Mouse (Mus musculus): ENCODE results near the gene Fnip1. TPM values are rescaled to one million over a fixed set of nuclear protein-coding genes. Genes with fewer than 3 reads are reported as not detected.

Gene Fnip1
- total and polyA plus RNA-seq, 3 experiments, result 11.9 to 13.6 TPM; not detected in 1

- DNase-seq (ENCODE audit: low read depth, low spot score), result peak; percentile 87
- Histone ChIP-seq H3K4me1 (ENCODE audit: control insufficient read depth in 1 of 2, insufficient read depth in 2 of 2, low read length in 2 of 2) (peaks cover 14 to 22% of the 10 kb centered on the region in 2 experiments), H3K79me2 (ENCODE audit: control insufficient read depth, insufficient read depth, low read length, poor library complexity) (peaks cover 38% of the 10 kb centered on the region), H3K27me3 (ENCODE audit: control insufficient read depth in 1 of 2, insufficient read depth in 2 of 2, low read length in 2 of 2) (no peaks in the 10 kb centered on the region), H3K36me3 (ENCODE audit: control insufficient read depth in 1 of 2, insufficient read depth in 2 of 2, low read length in 2 of 2) (peaks cover 0 to 32% of the 10 kb centered on the region in 2 experiments; a peak in 2 of 4 replicates), H3K9ac (ENCODE audit: control insufficient read depth, low read depth, low read length, poor library complexity, severe bottlenecking) (peak overlapping the region; percentile 84), H3K27ac (ENCODE audit: control insufficient read depth, low read depth, low read length) (peak overlapping the region; percentile 86), H3K4me3 (ENCODE audit: control insufficient read depth in 1 of 2, insufficient read depth in 1 of 2, low read depth in 2 of 2, low read length in 2 of 2) (peak overlapping the region; percentile 71 to 78), H3K9me3 (replicated peaks; ENCODE audit: insufficient read depth, low read length) (no peaks in the 10 kb centered on the region)
- TF ChIP-seq RCOR1 (IDR thresholded peaks at IDR 0.05; ENCODE audit: low read depth, low read length) (peak; percentile 6; the same call in 1 of the 2 replicates), JUND (IDR thresholded peaks at IDR 0.05; ENCODE audit: low read depth, low read length) (no peak), CHD1 (IDR thresholded peaks at IDR 0.05; ENCODE audit: low read depth, low read length) (peak; percentile 94), SMC3 (IDR thresholded peaks at IDR 0.05; ENCODE audit: low read depth, low read length) (no peak), BHLHE40 (IDR thresholded peaks at IDR 0.05; ENCODE audit: borderline replicate concordance, low read depth, low read length) (no peak), MEF2A (IDR thresholded peaks at IDR 0.05; ENCODE audit: extremely low read depth, insufficient replicate concordance, low read depth, low read length, poor library complexity, severe bottlenecking) (no peak), USF1 (IDR thresholded peaks at IDR 0.05; ENCODE audit: low read depth, low read length) (no peak), GATA1 (IDR thresholded peaks at IDR 0.05; ENCODE audit: low read depth, low read length) (peak; percentile 43; the same call in 1 of the 2 replicates), NELFE (IDR thresholded peaks at IDR 0.05; ENCODE audit: low read depth, low read length) (no peak), UBTF (IDR thresholded peaks at IDR 0.05; ENCODE audit: borderline replicate concordance, insufficient read depth, low read depth, low read length) (no peak), ZMIZ1 (IDR thresholded peaks at IDR 0.05; ENCODE audit: low read depth, low read length) (no peak), MYB (IDR thresholded peaks at IDR 0.05; ENCODE audit: low read depth, low read length) (no peak), POLR2AphosphoS2 (IDR thresholded peaks at IDR 0.05; ENCODE audit: low read length) (no peak), E2F4 (IDR thresholded peaks at IDR 0.05; ENCODE audit: borderline replicate concordance, low read depth, low read length) (no peak; the same call in 1 of the 2 replicates), EP300 (IDR thresholded peaks at IDR 0.05; ENCODE audit: low read depth in 1 of 2, low read length in 2 of 2) (peak in 1 of 2 experiments; percentile 48; a peak in 2 of 4 replicates), ZNF384 (IDR thresholded peaks at IDR 0.05; ENCODE audit: low read depth, low read length) (peak; percentile 98), ETS1 (IDR thresholded peaks at IDR 0.05; ENCODE audit: low read depth, low read length) (peak; percentile 13; the same call in 1 of the 2 replicates), MXI1 (IDR thresholded peaks at IDR 0.05; ENCODE audit: low read depth, low read length) (no peak), MYC (IDR thresholded peaks at IDR 0.05; ENCODE audit: low read depth, low read length) (no peak), MAX (IDR thresholded peaks at IDR 0.05; ENCODE audit: low read length) (no peak)
Measured at GRCm38 (mm10) chr11:54437310-54437822, 633 bp upstream of the Fnip1 start.

GRCm38 (mm10) chr11:54438366-54438781 is 375 bp downstream of the Fnip1 start:
- DNase-seq (ENCODE audit: low read depth, low spot score), result peak; percentile 76

More at GRCm38 (mm10) chr11:54438366-54438781, 375 bp downstream of the Fnip1 start:
- H3K79me2 ChIP-seq (ENCODE audit: control insufficient read depth, insufficient read depth, low read length, poor library complexity), result peaks cover 47% of the 10 kb centered on the region
- H3K4me3 ChIP-seq (ENCODE audit: control insufficient read depth in 1 of 2, insufficient read depth in 1 of 2, low read depth in 2 of 2, low read length in 2 of 2), result peak overlapping the region; percentile 100
- no peaks in the 10 kb centered on the region for H3K9me3 ChIP-seq (replicated peaks; ENCODE audit: insufficient read depth, low read length)
- H3K4me1 ChIP-seq (ENCODE audit: control insufficient read depth in 1 of 2, insufficient read depth in 2 of 2, low read length in 2 of 2), result peaks cover 14 to 24% of the 10 kb centered on the region in 2 experiments
- peaks cover 0 to 36% of the 10 kb centered on the region in 2 experiments; a peak in 3 of 4 replicates for H3K36me3 ChIP-seq (ENCODE audit: control insufficient read depth in 1 of 2, insufficient read depth in 2 of 2, low read length in 2 of 2)
- H3K9ac ChIP-seq (ENCODE audit: control insufficient read depth, low read depth, low read length, poor library complexity, severe bottlenecking), result peak overlapping the region; percentile 99
- peak overlapping the region; percentile 94 for H3K27ac ChIP-seq (ENCODE audit: control insufficient read depth, low read depth, low read length)
- TF ChIP-seq UBTF (IDR thresholded peaks at IDR 0.05; ENCODE audit: borderline replicate concordance, insufficient read depth, low read depth, low read length) (no peak), SIN3A (IDR thresholded peaks at IDR 0.05; ENCODE audit: low read length) (peak; percentile 11; the same call in 1 of the 2 replicates), BHLHE40 (IDR thresholded peaks at IDR 0.05; ENCODE audit: borderline replicate concordance, low read depth, low read length) (no peak), MYC (IDR thresholded peaks at IDR 0.05; ENCODE audit: low read depth, low read length) (no peak), ELF1 (IDR thresholded peaks at IDR 0.05; ENCODE audit: low read depth, low read length) (no peak), CHD1 (IDR thresholded peaks at IDR 0.05; ENCODE audit: low read depth, low read length) (no peak; the same call in 1 of the 2 replicates), MEF2A (IDR thresholded peaks at IDR 0.05; ENCODE audit: extremely low read depth, insufficient replicate concordance, low read depth, low read length, poor library complexity, severe bottlenecking) (no peak)
- no peaks in the 10 kb centered on the region for H3K27me3 ChIP-seq (ENCODE audit: control insufficient read depth in 1 of 2, insufficient read depth in 2 of 2, low read length in 2 of 2)
